Mouse (Mus musculus) midbrain, postnatal 0 days (tissue): Measurements from ENCODE around the gene Rasgef1b. TPM values are rescaled to one million over a fixed set of nuclear protein-coding genes. Genes with fewer than 3 reads are reported as not detected.

Experiments used
- ATAC-seq: fragments of 200-750 bp; cut with Nextera tagmentation; 2 replicates; pipeline ENCODE4 v1.8.0; 2017; ENCODE audit warnings: moderate number of reproducible peaks, mild to moderate bottlenecking, moderate TSS enrichment, moderate library complexity; ENCODE audit not compliant: low FRiP score
- DNase-seq: peaks from one replicate; pipeline ENCODE4 v3.0.0-alpha.2; 2015; ENCODE audit warnings: low spot score
- H3K27ac ChIP-seq: fragments of 300-500 bp; sonication (generic); 2 replicates; pipeline ENCODE4 v1.5.1; 2014; ENCODE audit warnings: low read depth, mild to moderate bottlenecking, low read length, mixed read lengths
- H3K27me3 ChIP-seq: fragments of 300-500 bp; sonication (generic); 2 replicates; pipeline ENCODE4 v1.6.1; 2014; ENCODE audit warnings: low read length, control low read depth, mixed read lengths; ENCODE audit not compliant: insufficient read depth
- H3K36me3 ChIP-seq: fragments of 300-500 bp; sonication (generic); 2 replicates; pipeline ENCODE4 v1.6.1; 2014; ENCODE audit warnings: low read length, control low read depth, mixed read lengths; ENCODE audit not compliant: insufficient read depth
- H3K4me1 ChIP-seq: fragments of 300-500 bp; sonication (generic); 2 replicates; pipeline ENCODE4 v1.6.1; 2014; ENCODE audit warnings: mild to moderate bottlenecking, control low read depth, antibody characterized with exemption, low read length, mixed read lengths; ENCODE audit not compliant: insufficient read depth
- H3K4me2 ChIP-seq: fragments of 300-500 bp; sonication (generic); 2 replicates; pipeline ENCODE4 v1.6.1; 2014; ENCODE audit warnings: low read depth, mild to moderate bottlenecking, low read length, mixed read lengths; ENCODE audit not compliant: poor library complexity, severe bottlenecking
- H3K4me3 ChIP-seq: fragments of 300-500 bp; sonication (generic); 2 replicates; pipeline ENCODE4 v1.5.1; 2014; ENCODE audit warnings: low read depth, mild to moderate bottlenecking, low read length, moderate library complexity
- H3K9ac ChIP-seq: fragments of 300-500 bp; sonication (generic); replicated peaks from 2 replicates; pipeline ENCODE4 v1.6.1; 2014; ENCODE audit warnings: mild to moderate bottlenecking, low read length, moderate library complexity, mixed read lengths; ENCODE audit not compliant: poor library complexity, severe bottlenecking
- H3K9me3 ChIP-seq: fragments of 300-500 bp; sonication (generic); 2 replicates; pipeline ENCODE4 v1.6.1; 2016; ENCODE audit warnings: low read length, control low read depth
- CTCF ChIP-seq: IDR thresholded peaks from 2 replicates; pipeline ENCODE4 v1.5.1; 2016; ENCODE audit warnings: antibody characterized with exemption, mild to moderate bottlenecking
- WGBS: fragments of 180-500 bp; shearing (Covaris S2); extraction: QIAGEN DNeasy Blood & Tissue Kit; methylation state at CpG from one replicate; pipeline ENCODE4 v1.1.7; 2014; 5-methylcytosine and 5-hydroxymethylcytosine counted together
- polyA plus RNA-seq: library from polyadenylated mRNA; unstranded; fragments of >200 nt; fragmentation: Nextera tagmentation; extraction: Ambion mirVana; gene quantifications from 2 replicates; pipeline ENCODE4 v1.2.1, GENCODE M21; 2015
- total RNA-seq: library from RNA; depleted of rRNA; stranded (reverse); fragments of >200 nt; gene quantifications from 2 replicates; pipeline ENCODE4 v1.2.3, GENCODE M21; 2014

Rasgef1b gene
- total and polyA plus RNA-seq, 2 experiments from 2014 or later: 36.0 to 44.6 TPM

- Histone ChIP-seq H3K27ac (no peak overlapping the region), H3K4me3 (no peak overlapping the region), H3K4me1 (no peaks in the 10 kb centered on the region), H3K9me3 (no peaks in the 10 kb centered on the region), H3K9ac (no peak overlapping the region), H3K36me3 (no peaks in the 10 kb centered on the region), H3K27me3 (no peaks in the 10 kb centered on the region), H3K4me2 (no peak overlapping the region)
- no peak for TF ChIP-seq CTCF
- DNase-seq (no peak), ATAC-seq (no peak)
- WGBS: 80% methylated on average over 2 of the region's 2 CpGs
These were observed 432.5 kb downstream of the Rasgef1b start for GRCm38 (mm10) chr5:99296348-99296747.

DNA sequence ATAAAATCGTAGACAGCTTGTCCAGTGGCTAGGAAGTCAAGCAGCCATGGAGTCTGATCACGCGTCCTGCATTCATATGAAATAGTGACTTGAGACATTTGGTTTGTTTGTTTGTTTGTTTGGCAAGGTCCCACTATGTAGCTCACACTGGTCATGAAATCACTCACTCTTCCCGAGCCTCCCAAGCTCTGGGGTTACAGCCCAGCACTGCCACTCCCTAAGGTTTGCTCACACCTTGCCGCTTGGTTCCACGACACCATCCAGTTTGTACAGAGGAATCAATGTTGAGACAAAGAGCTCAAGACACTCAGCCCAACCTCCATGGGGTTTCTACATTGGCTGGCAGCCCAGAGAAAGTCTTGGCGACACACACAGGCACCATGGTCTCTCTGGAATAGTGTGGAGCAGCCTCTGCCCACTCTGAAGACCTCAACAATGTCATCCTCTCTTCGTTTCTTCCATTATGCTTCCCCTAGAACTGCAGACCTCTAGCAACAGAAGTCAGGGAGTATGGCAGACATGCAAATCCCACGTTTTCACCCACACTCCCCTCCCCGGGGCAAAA, 436.5 kb downstream of the Rasgef1b start:
- DNase-seq: peak; percentile 66
- 78% methylated on average over 10 of the region's 10 CpGs for WGBS
- Histone ChIP-seq H3K36me3 (no peaks in the 10 kb centered on the region), H3K27me3 (no peaks in the 10 kb centered on the region), H3K4me3 (no peak overlapping the region), H3K9me3 (no peaks in the 10 kb centered on the region), H3K4me1 (no peaks in the 10 kb centered on the region), H3K4me2 (no peak overlapping the region), H3K9ac (no peak overlapping the region), H3K27ac (no peak overlapping the region)
- no peak for ATAC-seq
- TF ChIP-seq CTCF: no peak

GRCm38 (mm10) chr5:99291084-99291830, 437.6 kb downstream of the Rasgef1b start:
- 84% methylated on average over 12 of the region's 12 CpGs for WGBS
- Histone ChIP-seq H3K9me3 (no peaks in the 10 kb centered on the region), H3K9ac (no peak overlapping the region), H3K4me1 (no peaks in the 10 kb centered on the region), H3K36me3 (no peaks in the 10 kb centered on the region), H3K4me2 (no peak overlapping the region), H3K4me3 (no peak overlapping the region), H3K27me3 (no peaks in the 10 kb centered on the region), H3K27ac (no peak overlapping the region)
- no peak for ATAC-seq
- DNase-seq: no peak
- no peak for TF ChIP-seq CTCF

DNA sequence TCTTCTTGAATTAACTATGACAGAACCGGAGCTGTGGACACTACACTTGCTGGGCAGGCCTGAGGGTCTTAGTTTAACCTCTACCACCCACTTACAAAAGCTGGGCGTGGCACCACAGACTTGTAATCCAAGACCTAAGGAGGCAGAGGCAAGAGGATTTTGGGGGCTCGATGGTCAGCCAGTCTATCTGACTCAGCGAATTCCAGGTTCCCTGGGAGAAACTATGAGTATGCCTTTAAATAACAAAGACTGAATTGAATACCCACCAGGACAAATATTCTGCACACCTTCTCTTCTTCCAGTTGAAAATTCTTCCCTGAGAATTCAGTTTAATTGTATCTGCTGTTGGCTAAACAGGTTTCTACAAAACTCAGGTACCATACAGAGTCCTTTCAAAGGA, 440.6 kb downstream of the Rasgef1b start:
- H3K27me3 ChIP-seq: no peaks in the 10 kb centered on the region
- H3K4me3 ChIP-seq: no peak overlapping the region
- no peak overlapping the region for H3K27ac ChIP-seq
- no peak overlapping the region for H3K9ac ChIP-seq
- no peaks in the 10 kb centered on the region for H3K36me3 ChIP-seq
- TF ChIP-seq CTCF: no peak
- H3K4me2 ChIP-seq: no peak overlapping the region
- no peak for DNase-seq
- ATAC-seq: no peak
- no peaks in the 10 kb centered on the region for H3K4me1 ChIP-seq
- 80% methylated on average over 4 of the region's 4 CpGs for WGBS
- no peaks in the 10 kb centered on the region for H3K9me3 ChIP-seq

DNA sequence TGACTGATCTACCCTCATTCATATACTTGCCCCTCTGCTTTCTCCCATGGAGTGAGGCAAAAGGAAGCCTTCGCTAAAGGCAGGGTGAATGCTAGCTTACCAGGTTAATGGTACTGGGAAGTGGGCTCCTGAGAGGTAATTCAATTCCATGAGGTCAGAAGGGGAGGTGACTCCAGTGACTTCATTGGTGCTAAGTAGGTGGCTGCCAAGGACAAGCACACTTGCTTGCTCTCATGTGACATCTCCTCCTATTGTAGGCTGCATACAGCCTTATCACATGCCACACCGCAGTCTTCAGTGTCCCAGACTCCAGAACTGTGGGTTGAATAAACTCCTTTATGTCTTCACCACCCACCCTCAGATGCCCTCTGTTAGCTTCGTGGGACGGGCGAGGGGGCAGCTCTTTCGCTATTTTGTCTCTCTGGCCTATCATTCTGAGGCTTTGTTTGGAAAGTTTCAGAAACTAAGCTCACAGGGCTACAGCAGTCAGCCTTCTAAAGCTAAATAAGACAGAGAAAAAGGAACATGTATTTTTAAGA, 441.1 kb downstream of the Rasgef1b start:
- Histone ChIP-seq H3K9ac (no peak overlapping the region), H3K9me3 (no peaks in the 10 kb centered on the region), H3K36me3 (no peaks in the 10 kb centered on the region), H3K4me2 (no peak overlapping the region), H3K27ac (no peak overlapping the region), H3K4me1 (no peaks in the 10 kb centered on the region), H3K4me3 (no peak overlapping the region), H3K27me3 (no peaks in the 10 kb centered on the region)
- no peak for DNase-seq
- no peak for TF ChIP-seq CTCF
- 90% methylated on average over 6 of the region's 6 CpGs for WGBS
- no peak for ATAC-seq

DNA sequence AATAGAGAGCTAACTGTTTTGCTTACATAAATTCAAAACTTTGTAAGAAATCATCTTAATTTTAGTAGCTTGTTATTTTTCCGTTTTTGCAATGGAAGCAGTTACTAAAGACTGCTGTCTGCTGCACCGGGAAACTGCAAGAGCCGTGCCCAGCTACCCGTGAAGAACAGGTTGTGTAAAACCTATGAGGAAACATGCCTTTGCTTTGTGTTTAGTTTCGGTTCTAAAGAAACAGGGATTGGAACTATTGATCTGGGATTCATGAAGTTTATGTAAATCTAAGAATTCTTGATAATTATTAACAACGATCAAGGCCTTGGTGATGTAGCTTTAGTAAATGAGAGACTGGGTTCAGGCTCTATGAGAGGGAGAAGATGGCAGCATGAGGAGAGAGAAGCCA, 442.3 kb downstream of the Rasgef1b start:
- Histone ChIP-seq H3K4me1 (no peaks in the 10 kb centered on the region), H3K27ac (no peak overlapping the region), H3K4me3 (no peak overlapping the region), H3K9ac (no peak overlapping the region), H3K4me2 (no peak overlapping the region), H3K36me3 (no peaks in the 10 kb centered on the region), H3K27me3 (no peaks in the 10 kb centered on the region), H3K9me3 (no peaks in the 10 kb centered on the region)
- no peak for TF ChIP-seq CTCF
- DNase-seq (no peak), ATAC-seq (no peak)
- WGBS: 90% methylated on average over 6 of the region's 6 CpGs
